Mouse (Mus musculus): ENCODE data around the gene Schip1. TPM values are rescaled to one million over a fixed set of nuclear protein-coding genes. Genes with fewer than 3 reads are reported as not detected.

Gene Schip1
- polyA plus RNA-seq, 1 experiment from 2014 or later, result 76.9 TPM

DNA sequence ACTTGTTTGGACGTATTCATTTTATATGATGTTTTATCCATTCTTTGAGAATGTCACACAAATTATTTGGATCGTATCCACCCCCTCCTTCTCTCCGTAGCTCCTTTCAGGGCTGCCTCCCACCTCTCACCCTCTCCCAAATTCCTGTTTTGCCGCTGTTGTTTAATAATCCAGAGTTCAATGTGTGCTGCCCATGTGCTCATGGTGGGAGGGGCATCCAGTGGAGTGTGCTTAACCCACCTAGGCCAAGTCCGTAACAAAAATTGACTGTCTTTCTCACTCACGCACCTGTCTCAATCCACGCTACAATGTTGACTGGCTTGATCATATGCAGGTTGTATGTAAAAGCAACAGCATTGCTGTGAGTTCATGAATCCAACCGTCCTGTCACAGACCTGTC is 542.7 kb downstream of the Schip1 start:
- 92% methylated on average over 8 of the region's 8 CpGs for WGBS
- Histone ChIP-seq H3K9ac (ENCODE audit: low read length) (no peak overlapping the region), H3K9me3 (ENCODE audit: control insufficient read depth, low read length) (no peaks in the 10 kb centered on the region), H3K4me1 (replicated peaks; ENCODE audit: control insufficient read depth, insufficient read depth, low read length) (no peaks in the 10 kb centered on the region), H3K27me3 (ENCODE audit: control insufficient read depth, insufficient read depth, low read length) (no peaks in the 10 kb centered on the region), H3K4me3 (ENCODE audit: low read depth, low read length) (no peak overlapping the region), H3K27ac (ENCODE audit: low read depth, low read length) (no peak overlapping the region), H3K36me3 (ENCODE audit: control insufficient read depth, insufficient read depth, low read length) (no peaks in the 10 kb centered on the region), H3K4me2 (ENCODE audit: low read depth, low read length, severe bottlenecking) (no peak overlapping the region)
- DNase-seq (ENCODE audit: low spot score), result no peak
- ATAC-seq (replicated peaks; ENCODE audit: low FRiP score), result no peak

DNA sequence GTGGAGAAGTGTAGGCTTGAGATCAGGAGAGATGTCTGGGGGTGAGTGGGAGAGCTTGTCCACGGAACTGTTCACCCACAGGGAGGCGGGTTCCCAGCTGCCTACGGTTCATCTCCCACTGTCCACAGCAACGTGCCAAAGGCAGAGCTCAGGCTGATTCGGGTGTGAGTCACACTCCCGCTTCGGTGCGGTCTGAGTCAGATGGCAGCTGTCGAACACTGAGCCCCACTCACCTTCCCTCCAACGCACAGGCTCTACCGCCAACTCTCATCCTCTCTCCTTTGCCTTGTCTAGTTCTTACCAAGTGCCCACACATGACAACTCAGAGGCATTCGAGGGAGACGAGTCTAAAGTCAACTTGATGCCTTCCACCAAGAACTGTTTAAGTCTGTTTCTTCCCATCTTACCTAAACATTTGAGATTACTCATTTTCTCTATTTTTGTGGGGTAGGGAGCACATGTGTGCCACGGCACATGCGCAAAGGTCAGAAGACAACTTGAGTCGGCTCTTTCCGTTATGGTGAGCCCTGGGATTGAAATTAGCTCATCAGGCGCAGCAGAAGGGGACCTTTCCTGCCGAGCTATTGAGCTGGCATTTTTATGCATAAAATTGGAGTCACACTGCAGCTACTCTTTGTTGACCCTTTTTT is 544.4 kb downstream of the Schip1 start:
- Histone ChIP-seq H3K4me2 (ENCODE audit: low read depth, low read length, severe bottlenecking) (no peak overlapping the region), H3K9me3 (ENCODE audit: control insufficient read depth, low read length) (no peaks in the 10 kb centered on the region), H3K4me3 (ENCODE audit: low read depth, low read length) (no peak overlapping the region), H3K27me3 (ENCODE audit: control insufficient read depth, insufficient read depth, low read length) (no peaks in the 10 kb centered on the region), H3K27ac (ENCODE audit: low read depth, low read length) (no peak overlapping the region), H3K36me3 (ENCODE audit: control insufficient read depth, insufficient read depth, low read length) (no peaks in the 10 kb centered on the region), H3K9ac (ENCODE audit: low read length) (no peak overlapping the region), H3K4me1 (replicated peaks; ENCODE audit: control insufficient read depth, insufficient read depth, low read length) (0 out of 2 replicates have a peak, but pooled peaks cover 1% of the 10 kb centered on the region)
- DNase-seq (ENCODE audit: low spot score), result no peak
- ATAC-seq (replicated peaks; ENCODE audit: low FRiP score), result no peak
- 83% methylated on average over 19 of the region's 19 CpGs for WGBS

DNA sequence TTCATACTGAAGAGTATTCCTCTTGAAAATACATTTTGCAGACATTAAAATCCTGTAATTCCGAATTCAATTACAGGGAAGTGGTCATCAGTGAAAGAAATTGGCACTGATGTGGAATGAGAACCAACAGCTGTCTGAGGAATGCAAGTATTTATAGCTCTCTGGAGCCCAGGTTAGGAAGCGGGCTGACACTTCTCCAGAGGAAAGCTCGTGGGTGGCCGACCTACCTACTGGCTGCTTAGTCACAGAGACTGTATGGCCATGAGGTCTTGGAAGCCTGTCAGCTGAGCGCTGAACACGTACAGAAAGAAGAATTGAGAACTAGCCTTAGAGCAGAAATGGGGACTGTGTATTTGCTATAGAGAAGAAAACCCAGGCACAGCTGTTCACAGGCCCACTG is 545.4 kb downstream of the Schip1 start:
- Histone ChIP-seq H3K27ac (ENCODE audit: low read depth, low read length) (no peak overlapping the region), H3K9ac (ENCODE audit: low read length) (no peak overlapping the region), H3K36me3 (ENCODE audit: control insufficient read depth, insufficient read depth, low read length) (no peaks in the 10 kb centered on the region), H3K27me3 (ENCODE audit: control insufficient read depth, insufficient read depth, low read length) (no peaks in the 10 kb centered on the region), H3K4me1 (replicated peaks; ENCODE audit: control insufficient read depth, insufficient read depth, low read length) (0 out of 2 replicates have a peak, but pooled peaks cover 3% of the 10 kb centered on the region), H3K4me3 (ENCODE audit: low read depth, low read length) (no peak overlapping the region), H3K9me3 (ENCODE audit: control insufficient read depth, low read length) (no peaks in the 10 kb centered on the region), H3K4me2 (ENCODE audit: low read depth, low read length, severe bottlenecking) (no peak overlapping the region)
- WGBS, result 88% methylated on average over 6 of the region's 6 CpGs
- no peak for ATAC-seq (replicated peaks; ENCODE audit: low FRiP score)
- no peak for DNase-seq (ENCODE audit: low spot score)

DNA sequence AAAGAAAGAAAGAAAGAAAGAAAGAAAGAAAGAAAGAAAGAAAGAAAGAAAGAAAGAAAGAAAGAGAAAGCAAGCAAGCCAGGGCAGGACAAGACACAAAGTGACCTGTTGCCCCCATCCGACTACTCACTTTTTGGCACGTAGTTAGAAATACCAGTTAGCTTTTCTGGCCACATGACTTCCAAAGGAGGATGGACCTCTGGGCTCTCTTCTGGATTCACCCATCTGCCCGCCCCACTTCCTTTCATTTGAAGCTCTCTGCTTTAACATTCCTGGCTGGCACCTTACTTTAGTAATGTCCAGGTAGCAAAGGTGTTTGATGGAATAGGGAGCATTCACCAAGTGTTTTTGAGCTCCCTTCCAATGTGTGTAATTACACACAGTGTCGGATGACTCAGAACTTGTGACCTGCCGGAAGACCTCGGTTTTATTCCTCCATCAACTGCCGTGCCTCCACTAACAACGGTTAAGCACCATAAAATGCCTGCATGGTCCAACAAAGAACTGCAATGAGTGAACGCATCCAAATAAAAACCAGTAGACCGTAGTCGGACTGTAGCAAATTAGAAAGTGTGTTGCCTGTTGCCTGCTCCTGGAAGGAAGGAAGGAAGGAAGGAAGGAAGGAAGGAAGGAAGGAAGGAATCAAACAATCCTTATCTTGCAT is 546.1 kb downstream of the Schip1 start:
- Histone ChIP-seq H3K27ac (ENCODE audit: low read depth, low read length) (no peak overlapping the region), H3K4me2 (ENCODE audit: low read depth, low read length, severe bottlenecking) (no peak overlapping the region), H3K4me3 (ENCODE audit: low read depth, low read length) (no peak overlapping the region), H3K9ac (ENCODE audit: low read length) (no peak overlapping the region), H3K36me3 (ENCODE audit: control insufficient read depth, insufficient read depth, low read length) (no peaks in the 10 kb centered on the region), H3K27me3 (ENCODE audit: control insufficient read depth, insufficient read depth, low read length) (no peaks in the 10 kb centered on the region), H3K4me1 (replicated peaks; ENCODE audit: control insufficient read depth, insufficient read depth, low read length) (0 out of 2 replicates have a peak, but pooled peaks cover 3% of the 10 kb centered on the region), H3K9me3 (ENCODE audit: control insufficient read depth, low read length) (no peaks in the 10 kb centered on the region)
- no peak for DNase-seq (ENCODE audit: low spot score)
- no peak for ATAC-seq (replicated peaks; ENCODE audit: low FRiP score)
- 90% methylated on average over 11 of the region's 11 CpGs for WGBS

DNA sequence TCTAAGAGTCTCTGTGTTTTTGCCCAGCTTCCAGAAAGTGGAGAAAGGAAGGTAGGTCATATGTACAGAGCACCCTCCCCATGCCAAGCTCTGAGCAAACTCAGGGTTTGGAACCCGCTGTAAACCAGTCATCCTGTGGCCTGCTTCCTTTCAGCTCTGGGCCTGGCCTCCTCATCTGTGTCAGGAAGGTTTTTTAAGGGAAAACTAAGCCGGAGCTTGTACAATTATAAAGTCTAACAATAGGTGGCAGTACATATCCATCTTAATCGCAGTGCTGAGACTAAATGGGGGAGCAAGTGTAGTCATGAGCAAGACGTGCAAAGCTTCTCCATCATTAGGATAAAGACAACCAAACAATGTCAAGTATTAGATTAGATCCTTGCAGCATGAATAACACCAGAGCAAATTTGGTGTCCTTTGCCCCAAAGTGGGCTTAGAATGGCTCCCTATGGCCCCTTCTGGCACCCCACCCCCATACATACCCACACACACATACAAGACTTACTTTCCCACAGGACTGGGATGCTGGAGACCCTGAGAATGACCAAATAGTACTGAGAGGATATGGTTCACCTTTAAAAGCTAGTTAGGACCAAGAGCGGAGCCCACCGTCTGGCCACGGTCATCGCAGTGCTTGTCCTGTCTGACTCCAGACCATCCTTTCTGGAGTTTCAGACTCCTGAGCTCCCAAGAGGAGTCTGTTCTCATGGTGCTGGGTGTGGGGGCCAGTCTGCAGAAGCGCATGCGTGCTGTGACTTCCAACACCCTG is 550.6 kb downstream of the Schip1 start:
- ATAC-seq (replicated peaks; ENCODE audit: low FRiP score) (no peak), DNase-seq (ENCODE audit: low spot score) (no peak)
- Histone ChIP-seq H3K36me3 (ENCODE audit: control insufficient read depth, insufficient read depth, low read length) (no peaks in the 10 kb centered on the region; the same call in 1 of the 2 replicates), H3K4me2 (ENCODE audit: low read depth, low read length, severe bottlenecking) (no peak overlapping the region), H3K9ac (ENCODE audit: low read length) (no peak overlapping the region), H3K9me3 (ENCODE audit: control insufficient read depth, low read length) (no peaks in the 10 kb centered on the region), H3K4me3 (ENCODE audit: low read depth, low read length) (no peak overlapping the region), H3K27ac (ENCODE audit: low read depth, low read length) (no peak overlapping the region), H3K27me3 (ENCODE audit: control insufficient read depth, insufficient read depth, low read length) (no peaks in the 10 kb centered on the region), H3K4me1 (replicated peaks; ENCODE audit: control insufficient read depth, insufficient read depth, low read length) (0 out of 2 replicates have a peak, but pooled peaks cover 3% of the 10 kb centered on the region)
- WGBS, result 71% methylated on average over 10 of the region's 10 CpGs

DNA sequence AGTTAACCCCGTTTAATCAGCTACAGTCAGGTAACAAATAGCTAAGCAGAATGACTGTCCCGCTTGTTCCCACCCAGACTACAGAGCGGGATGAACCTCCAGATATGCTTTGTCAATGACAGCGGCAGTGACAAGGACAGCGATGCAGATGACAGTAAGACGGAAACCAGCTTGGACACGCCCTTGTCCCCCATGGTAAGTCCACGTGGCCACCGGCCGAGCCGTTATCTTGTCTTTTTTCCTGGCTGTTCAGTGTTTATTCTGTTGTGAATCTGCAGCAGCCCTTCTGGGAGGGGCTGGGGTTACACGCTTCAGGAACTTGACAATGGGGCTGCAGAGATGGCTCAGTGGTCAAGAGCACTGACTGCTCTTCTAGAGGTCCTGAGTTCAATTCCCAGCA is 551.8 kb downstream of the Schip1 start:
- no peak overlapping the region for H3K4me2 ChIP-seq (ENCODE audit: low read depth, low read length, severe bottlenecking)
- no peaks in the 10 kb centered on the region for H3K9me3 ChIP-seq (ENCODE audit: control insufficient read depth, low read length)
- ATAC-seq (replicated peaks; ENCODE audit: low FRiP score), result no peak
- no peak overlapping the region for H3K27ac ChIP-seq (ENCODE audit: low read depth, low read length)
- H3K36me3 ChIP-seq (ENCODE audit: control insufficient read depth, insufficient read depth, low read length), result peaks cover 2% of the 10 kb centered on the region; the same call in 1 of the 2 replicates
- 0 out of 2 replicates have a peak, but pooled peaks cover 3% of the 10 kb centered on the region for H3K4me1 ChIP-seq (replicated peaks; ENCODE audit: control insufficient read depth, insufficient read depth, low read length)
- 86% methylated on average over 12 of the region's 12 CpGs for WGBS
- H3K4me3 ChIP-seq (ENCODE audit: low read depth, low read length), result no peak overlapping the region
- no peak for DNase-seq (ENCODE audit: low spot score)
- H3K27me3 ChIP-seq (ENCODE audit: control insufficient read depth, insufficient read depth, low read length), result no peaks in the 10 kb centered on the region
- no peak overlapping the region for H3K9ac ChIP-seq (ENCODE audit: low read length)

DNA sequence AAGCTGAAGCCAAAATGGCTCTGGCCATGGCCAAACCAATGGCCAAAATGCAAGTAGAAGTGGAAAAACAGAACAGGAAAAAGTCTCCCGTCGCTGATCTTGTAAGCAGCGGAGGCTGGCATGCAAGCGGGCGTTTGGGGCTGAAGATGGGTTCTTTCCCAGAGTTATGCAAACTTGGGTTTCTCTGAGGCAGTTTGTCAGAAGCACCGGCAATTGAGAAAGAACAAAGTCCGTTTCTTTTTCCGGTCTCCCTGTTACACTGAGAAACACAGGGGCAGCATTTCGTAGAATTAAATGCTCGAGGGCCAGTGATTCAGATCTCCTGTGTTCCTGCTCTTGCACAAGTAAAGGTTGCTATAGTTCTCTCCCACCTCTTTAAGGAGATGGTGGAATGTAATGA is 553.1 kb downstream of the Schip1 start:
- H3K9me3 ChIP-seq (ENCODE audit: control insufficient read depth, low read length), result no peaks in the 10 kb centered on the region
- H3K36me3 ChIP-seq (ENCODE audit: control insufficient read depth, insufficient read depth, low read length), result peaks cover 4% of the 10 kb centered on the region; the same call in 1 of the 2 replicates
- WGBS, result 93% methylated on average over 10 of the region's 10 CpGs
- no peak overlapping the region for H3K4me3 ChIP-seq (ENCODE audit: low read depth, low read length)
- H3K9ac ChIP-seq (ENCODE audit: low read length), result no peak overlapping the region
- no peaks in the 10 kb centered on the region for H3K27me3 ChIP-seq (ENCODE audit: control insufficient read depth, insufficient read depth, low read length)
- ATAC-seq (replicated peaks; ENCODE audit: low FRiP score), result no peak
- H3K27ac ChIP-seq (ENCODE audit: low read depth, low read length), result no peak overlapping the region
- H3K4me2 ChIP-seq (ENCODE audit: low read depth, low read length, severe bottlenecking), result no peak overlapping the region
- DNase-seq (ENCODE audit: low spot score), result no peak
- H3K4me1 ChIP-seq (replicated peaks; ENCODE audit: control insufficient read depth, insufficient read depth, low read length), result 0 out of 2 replicates have a peak, but pooled peaks cover 3% of the 10 kb centered on the region

DNA sequence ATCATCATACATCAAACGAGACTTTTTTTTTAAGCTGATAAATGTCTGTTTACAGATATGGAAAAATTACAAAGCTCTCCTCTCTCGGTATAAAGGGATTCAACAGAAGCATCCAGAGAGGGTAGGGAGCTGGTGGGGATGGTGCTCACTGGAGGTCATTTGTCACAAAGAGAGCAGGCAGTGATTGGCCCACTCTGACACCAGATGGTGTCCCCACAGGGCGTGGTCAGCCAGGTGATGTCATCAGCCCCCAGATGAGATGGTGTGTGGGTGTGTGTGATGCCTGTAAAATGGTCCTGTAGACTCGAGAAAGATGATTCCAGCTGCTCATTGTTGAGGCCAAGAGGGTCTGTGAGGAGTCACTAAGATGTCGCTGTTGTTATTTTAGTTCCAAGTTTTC is 554.5 kb downstream of the Schip1 start:
- H3K9ac ChIP-seq (ENCODE audit: low read length), result no peak overlapping the region
- H3K4me1 ChIP-seq (replicated peaks; ENCODE audit: control insufficient read depth, insufficient read depth, low read length), result 0 out of 2 replicates have a peak, but pooled peaks cover under 1% of the 10 kb centered on the region
- ATAC-seq (replicated peaks; ENCODE audit: low FRiP score) (no peak), DNase-seq (ENCODE audit: low spot score) (no peak)
- no peaks in the 10 kb centered on the region for H3K9me3 ChIP-seq (ENCODE audit: control insufficient read depth, low read length)
- WGBS, result 85% methylated on average over 5 of the region's 5 CpGs
- no peak overlapping the region for H3K4me3 ChIP-seq (ENCODE audit: low read depth, low read length)
- no peaks in the 10 kb centered on the region for H3K27me3 ChIP-seq (ENCODE audit: control insufficient read depth, insufficient read depth, low read length)
- peaks cover 4% of the 10 kb centered on the region; the same call in 1 of the 2 replicates for H3K36me3 ChIP-seq (ENCODE audit: control insufficient read depth, insufficient read depth, low read length)
- H3K27ac ChIP-seq (ENCODE audit: low read depth, low read length), result no peak overlapping the region
- no peak overlapping the region for H3K4me2 ChIP-seq (ENCODE audit: low read depth, low read length, severe bottlenecking)
